Mouse (Mus musculus) gastrocnemius, postnatal 4 days (tissue): ENCODE measurements around the gene Ntf5. TPM values are rescaled to one million over a fixed set of nuclear protein-coding genes. Genes with fewer than 3 reads are reported as not detected.
A peak's percentile ranks its signal among the peaks of the same experiment; 100 is the strongest.

Experiments used
- DNase-seq, 2 experiments: peaks; one replicate each; pipeline ENCODE4 v3.0.0; 2021 to 2022; ENCODE audit warnings: low spot score in 2 of 2, mixed read lengths in 2 of 2
- total RNA-seq, 2 experiments: library from RNA; stranded (reverse); gene quantifications; 2 replicates each; pipeline ENCODE4 v1.2.3; 2021

The Ntf5 gene
- total RNA-seq, 2 experiments from 2014 or later, result 0.61 to 0.98 TPM

GRCm38 (mm10) chr7:45434203-45435015, 20.9 kb downstream of the Ntf5 start, which contains the start of gene Gys1:
TSS of gene Gys1 (plus strand) at chr7:45434844.
- peak; percentile 100 for DNase-seq

GRCm38 (mm10) chr7:45435038-45435437, 21.5 kb downstream of the Ntf5 start:
- DNase-seq, result no peak

- no peak for DNase-seq
These were observed 22.9 kb downstream of the Ntf5 start for GRCm38 (mm10) chr7:45436444-45436843.

- DNase-seq, result no peak
These were observed 23.6 kb downstream of the Ntf5 start for GRCm38 (mm10) chr7:45437046-45437445.

GRCm38 (mm10) chr7:45437521-45438276, 24.2 kb downstream of the Ntf5 start, which contains the start of gene Ruvbl2:
TSS of gene Ruvbl2 (minus strand) at chr7:45438096.
- no peak for DNase-seq

- DNase-seq, result no peak
These were observed 30.3 kb downstream of the Ntf5 start for GRCm38 (mm10) chr7:45443526-45444420.

GRCm38 (mm10) chr7:45446589-45446988, 33.1 kb downstream of the Ntf5 start:
- no peak for DNase-seq

- DNase-seq, result no peak
These were observed 34.0 kb downstream of the Ntf5 start for GRCm38 (mm10) chr7:45447325-45447990.

GRCm38 (mm10) chr7:45449974-45450373, 36.5 kb downstream of the Ntf5 start:
- DNase-seq, result no peak

GRCm38 (mm10) chr7:45451344-45451982, 38.0 kb downstream of the Ntf5 start:
- peak; percentile 73 to 82 for DNase-seq

GRCm38 (mm10) chr7:45454971-45455370, 41.5 kb downstream of the Ntf5 start:
- DNase-seq, result no peak

- DNase-seq, result no peak
These were observed 42.6 kb downstream of the Ntf5 start for GRCm38 (mm10) chr7:45455932-45456696.

GRCm38 (mm10) chr7:45456721-45457203, 43.3 kb downstream of the Ntf5 start:
- no peak for DNase-seq

- no peak for DNase-seq
These were observed 43.9 kb downstream of the Ntf5 start for GRCm38 (mm10) chr7:45457204-45458060.

GRCm38 (mm10) chr7:45458748-45459563, 45.5 kb downstream of the Ntf5 start:
- DNase-seq, result peak; percentile 78 to 86

- peak; percentile 93 to 96 for DNase-seq
These were observed 46.2 kb downstream of the Ntf5 start, which contains the start of gene Ftl1 for GRCm38 (mm10) chr7:45459564-45460140. TSS of gene Ftl1 (minus strand) at chr7:45459884.

- DNase-seq, result no peak
These were observed 46.9 kb downstream of the Ntf5 start for GRCm38 (mm10) chr7:45460377-45460776.
